Mouse (Mus musculus) forebrain, postnatal 0 days (tissue): ENCODE measurements around the gene Olfml2b. TPM values are rescaled to one million over a fixed set of nuclear protein-coding genes. Genes with fewer than 3 reads are reported as not detected.

ENCODE experiments used
- ATAC-seq: fragments of 200-750 bp; cut with Nextera tagmentation; 2 replicates; pipeline ENCODE4 v1.8.0; 2017; ENCODE audit warnings: mild to moderate bottlenecking, moderate library complexity
- DNase-seq: peaks from one replicate; pipeline ENCODE4 v3.0.0-alpha.2; 2015
- H3K27ac ChIP-seq: fragments of 300-500 bp; sonication (generic); 2 replicates; pipeline ENCODE4 v1.5.1; 2014; ENCODE audit warnings: low read depth, mild to moderate bottlenecking, antibody characterized with exemption, low read length, moderate library complexity, mixed read lengths
- H3K27me3 ChIP-seq: fragments of 300-500 bp; sonication (generic); 2 replicates; pipeline ENCODE4 v1.6.1; 2014; ENCODE audit warnings: mild to moderate bottlenecking, low read length, mixed read lengths; ENCODE audit not compliant: insufficient read depth
- H3K36me3 ChIP-seq: fragments of 300-500 bp; sonication (generic); 2 replicates; pipeline ENCODE4 v1.6.1; 2014; ENCODE audit warnings: mild to moderate bottlenecking, moderate library complexity; ENCODE audit not compliant: insufficient read depth
- H3K4me1 ChIP-seq: fragments of 300-500 bp; sonication (generic); 2 replicates; pipeline ENCODE4 v1.6.1; 2014; ENCODE audit warnings: antibody characterized with exemption; ENCODE audit not compliant: insufficient read depth
- H3K4me2 ChIP-seq: fragments of 300-500 bp; sonication (generic); 2 replicates; pipeline ENCODE4 v1.6.1; 2014; ENCODE audit warnings: low read depth, mild to moderate bottlenecking, moderate library complexity
- H3K4me3 ChIP-seq: fragments of 300-500 bp; sonication (generic); 2 replicates; pipeline ENCODE4 v1.5.1; 2014; ENCODE audit warnings: low read depth, low read length, mixed read lengths
- H3K9ac ChIP-seq: fragments of 300-500 bp; sonication (generic); 2 replicates; pipeline ENCODE4 v1.6.1; 2014; ENCODE audit warnings: mild to moderate bottlenecking
- H3K9me3 ChIP-seq: fragments of 300-500 bp; sonication (generic); 2 replicates; pipeline ENCODE4 v1.6.1; 2016; ENCODE audit warnings: low read length
- CTCF ChIP-seq: sonication (generic); IDR thresholded peaks from 2 replicates; pipeline ENCODE4 v1.5.1; 2016; ENCODE audit warnings: antibody characterized with exemption, control low read depth, low read depth
- WGBS: fragments of 180-500 bp; shearing (Covaris S2); extraction: QIAGEN DNeasy Blood & Tissue Kit; methylation state at CpG from one replicate; pipeline ENCODE4 v1.1.7; 2014; 5-methylcytosine and 5-hydroxymethylcytosine counted together
- polyA plus RNA-seq: library from polyadenylated mRNA; unstranded; fragments of >200 nt; fragmentation: Nextera tagmentation; extraction: Ambion mirVana; gene quantifications from 2 replicates; pipeline ENCODE4 v1.2.1, GENCODE M21; 2015
- total RNA-seq: library from RNA; depleted of rRNA; stranded (reverse); fragments of >200 nt; gene quantifications from 2 replicates; pipeline ENCODE4 v1.2.3, GENCODE M21; 2014

Olfml2b gene
- total and polyA plus RNA-seq, 2 experiments from 2014 or later = 7.9 to 13.1 TPM

- Histone ChIP-seq H3K9ac (no peak overlapping the region), H3K36me3 (no peaks in the 10 kb centered on the region), H3K27me3 (no peaks in the 10 kb centered on the region), H3K4me3 (no peak overlapping the region), H3K9me3 (no peaks in the 10 kb centered on the region), H3K4me2 (no peak overlapping the region), H3K4me1 (no peaks in the 10 kb centered on the region), H3K27ac (no peak overlapping the region)
- DNase-seq (no peak), ATAC-seq (no peak)
- TF ChIP-seq CTCF = no peak
- 84% methylated on average over 3 of the region's 3 CpGs for WGBS
Measured at GRCm38 (mm10) chr1:170610289-170610688, 34.0 kb upstream of the Olfml2b start.

DNA sequence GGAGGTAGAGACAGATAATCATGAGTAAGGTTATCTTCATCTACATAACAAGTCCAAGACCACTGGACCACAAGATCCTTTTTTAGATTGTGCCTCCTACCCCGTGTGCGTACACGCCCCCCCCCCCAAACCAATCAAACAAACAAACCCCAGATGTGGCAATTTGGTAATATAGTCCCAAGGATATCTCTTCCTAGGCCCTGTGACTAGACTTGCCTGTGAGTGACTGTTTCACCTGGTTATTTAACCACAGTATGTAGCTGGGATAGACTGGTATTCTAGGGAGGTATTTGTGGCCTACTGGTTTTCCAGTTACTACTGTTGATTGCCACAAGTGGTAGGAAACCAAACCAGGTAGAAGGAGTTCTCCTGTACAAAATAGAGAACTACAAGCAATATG is 33.6 kb upstream of the Olfml2b start:
- H3K27me3 ChIP-seq = no peaks in the 10 kb centered on the region
- no peak overlapping the region for H3K9ac ChIP-seq
- no peak for DNase-seq
- no peaks in the 10 kb centered on the region for H3K4me1 ChIP-seq
- H3K27ac ChIP-seq = no peak overlapping the region
- TF ChIP-seq CTCF = no peak
- no peaks in the 10 kb centered on the region for H3K36me3 ChIP-seq
- 97% methylated on average over 3 of the region's 3 CpGs for WGBS
- no peak overlapping the region for H3K4me2 ChIP-seq
- H3K9me3 ChIP-seq = no peaks in the 10 kb centered on the region
- H3K4me3 ChIP-seq = no peak overlapping the region
- ATAC-seq = no peak

DNA sequence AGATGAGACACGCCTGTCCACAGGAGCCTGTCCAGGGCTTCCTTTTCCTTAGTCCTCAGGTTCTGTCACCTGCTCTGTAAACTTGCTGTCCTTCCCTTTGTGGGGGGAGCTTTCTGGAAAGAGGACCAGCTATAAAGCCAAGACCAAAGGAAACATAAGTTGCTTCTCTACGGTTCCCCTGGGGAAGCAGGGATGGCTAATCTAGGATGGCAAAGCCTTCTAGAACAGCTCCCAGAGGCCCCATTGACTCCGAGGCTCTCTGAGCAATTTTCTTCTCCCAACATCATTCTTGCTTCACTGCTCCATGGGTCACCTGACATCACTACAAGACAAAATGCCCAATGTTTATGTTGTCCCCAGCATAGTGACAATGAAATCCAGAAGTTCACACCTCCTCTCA is 32.7 kb upstream of the Olfml2b start:
- H3K27ac ChIP-seq = no peak overlapping the region
- no peak overlapping the region for H3K9ac ChIP-seq
- 91% methylated on average over 3 of the region's 3 CpGs for WGBS
- H3K4me1 ChIP-seq = no peaks in the 10 kb centered on the region
- no peaks in the 10 kb centered on the region for H3K27me3 ChIP-seq
- no peak for DNase-seq
- TF ChIP-seq CTCF = no peak
- H3K4me2 ChIP-seq = no peak overlapping the region
- no peaks in the 10 kb centered on the region for H3K9me3 ChIP-seq
- no peaks in the 10 kb centered on the region for H3K36me3 ChIP-seq
- H3K4me3 ChIP-seq = no peak overlapping the region
- no peak for ATAC-seq

DNA sequence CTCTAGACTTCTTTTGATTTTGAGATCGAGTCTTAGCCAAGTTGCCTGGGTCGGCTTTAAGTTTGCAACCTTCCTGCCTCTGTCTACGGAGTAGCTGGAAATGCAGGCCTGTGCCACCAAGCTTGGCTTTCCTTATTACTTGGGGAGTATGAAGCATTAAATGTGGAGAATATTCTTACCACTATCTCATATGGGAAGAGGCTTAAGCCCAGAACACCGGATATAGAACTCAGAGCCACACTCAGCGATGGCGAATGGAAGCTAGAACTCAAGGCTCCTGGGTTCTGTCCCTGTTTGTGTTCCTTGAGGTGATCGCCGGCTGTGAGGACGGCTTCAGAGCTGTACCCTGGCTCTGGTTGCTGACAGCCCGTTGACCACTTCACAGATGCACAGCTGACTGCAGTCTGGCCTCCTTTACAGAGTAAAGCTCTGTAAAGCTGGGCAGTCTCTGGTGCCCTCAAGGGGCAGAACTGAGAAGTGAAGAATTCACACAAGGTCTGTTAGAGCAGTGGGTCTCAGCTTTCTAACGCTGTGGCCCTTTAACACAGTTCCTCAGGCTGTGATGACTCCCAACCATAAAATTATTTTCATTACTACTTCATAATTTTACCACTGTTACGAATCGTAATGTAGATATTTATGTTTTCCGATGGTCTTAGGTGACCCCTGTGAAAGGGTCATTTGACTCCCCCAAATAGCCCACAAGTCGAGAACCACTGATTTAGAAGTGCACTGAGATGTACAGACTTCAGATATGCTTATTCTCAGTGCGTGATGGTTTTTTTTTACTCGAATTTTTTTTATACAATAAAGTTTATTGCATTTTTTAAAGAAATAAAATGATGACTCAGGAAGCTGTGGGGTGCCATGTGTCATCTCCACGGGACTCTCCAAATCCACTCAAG is 31.1 kb upstream of the Olfml2b start:
- Histone ChIP-seq H3K9me3 (no peaks in the 10 kb centered on the region), H3K27me3 (no peaks in the 10 kb centered on the region), H3K4me1 (no peaks in the 10 kb centered on the region), H3K9ac (no peak overlapping the region), H3K4me3 (no peak overlapping the region), H3K36me3 (no peaks in the 10 kb centered on the region), H3K27ac (no peak overlapping the region), H3K4me2 (no peak overlapping the region)
- peak; percentile 96 for TF ChIP-seq CTCF
- DNase-seq (peak; percentile 85), ATAC-seq (peak; percentile 99)
- WGBS = 58% methylated on average over 18 of the region's 18 CpGs

DNA sequence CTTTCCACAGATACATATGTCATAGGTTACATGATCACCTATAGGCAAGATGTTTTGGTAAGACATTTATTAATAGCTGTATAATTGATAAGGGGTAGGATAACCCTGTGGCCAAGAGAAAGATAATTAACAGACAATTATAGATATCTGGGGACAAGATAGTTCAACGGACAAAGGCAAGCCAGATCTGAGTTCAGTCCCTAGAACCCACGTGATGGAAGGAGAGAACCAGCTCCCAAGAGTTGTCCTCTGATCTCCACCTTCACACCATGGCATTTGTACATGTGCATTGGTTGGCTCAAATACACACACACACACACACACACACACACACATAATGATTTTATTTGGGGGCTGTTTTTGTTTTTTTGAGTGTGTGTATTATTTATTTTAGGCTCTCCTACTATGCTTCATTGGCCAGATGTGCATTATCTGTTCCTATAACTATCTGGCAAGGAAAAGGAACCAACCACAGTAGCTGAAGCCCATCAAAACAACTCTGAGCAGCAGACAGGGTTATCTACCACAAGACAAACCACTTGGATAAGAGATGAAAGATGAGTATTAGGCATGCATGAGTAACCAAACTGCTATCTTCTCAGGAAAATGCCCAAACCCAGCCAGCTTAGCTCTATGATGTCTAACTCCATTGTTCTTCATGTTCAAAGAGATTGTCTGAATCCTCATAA is 24.5 kb upstream of the Olfml2b start:
- Histone ChIP-seq H3K4me3 (no peak overlapping the region), H3K27me3 (no peaks in the 10 kb centered on the region), H3K9me3 (peaks cover 4% of the 10 kb centered on the region; the same call in 1 of the 2 replicates), H3K27ac (no peak overlapping the region), H3K4me1 (no peaks in the 10 kb centered on the region), H3K4me2 (no peak overlapping the region), H3K9ac (no peak overlapping the region), H3K36me3 (no peaks in the 10 kb centered on the region)
- 81% methylated on average over 2 of the region's 2 CpGs for WGBS
- no peak for ATAC-seq
- no peak for DNase-seq
- no peak for TF ChIP-seq CTCF

DNA sequence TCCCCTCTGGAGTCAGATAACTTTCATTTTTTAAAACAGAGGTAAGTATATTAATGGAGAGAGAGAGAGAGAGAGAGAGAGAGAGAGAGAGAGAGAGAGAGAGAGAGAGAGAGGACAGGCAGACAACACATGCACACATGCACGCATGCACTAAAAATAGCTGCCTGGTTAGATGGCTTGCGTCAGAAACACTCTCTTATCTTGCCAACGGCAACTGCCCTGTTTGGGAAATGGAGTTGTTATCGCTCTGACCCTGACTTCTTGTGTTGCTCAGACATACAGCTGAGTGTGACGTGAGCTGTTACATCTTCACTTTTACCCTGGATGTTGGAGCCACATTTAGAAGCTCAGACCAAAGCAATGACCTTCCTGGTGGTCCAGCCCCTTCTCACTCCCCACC is 21.4 kb upstream of the Olfml2b start:
- H3K4me3 ChIP-seq = no peak overlapping the region

GRCm38 (mm10) chr1:170623432-170623831 is 20.9 kb upstream of the Olfml2b start:
- no peaks in the 10 kb centered on the region for H3K27me3 ChIP-seq
- no peak overlapping the region for H3K4me2 ChIP-seq
- no peaks in the 10 kb centered on the region for H3K4me1 ChIP-seq
- DNase-seq (no peak), ATAC-seq (no peak)
- H3K4me3 ChIP-seq = no peak overlapping the region
- H3K9ac ChIP-seq = no peak overlapping the region
- WGBS = 97% methylated on average over 1 of the region's 1 CpGs
- H3K27ac ChIP-seq = no peak overlapping the region
- peaks cover 4% of the 10 kb centered on the region; the same call in 1 of the 2 replicates for H3K9me3 ChIP-seq
- TF ChIP-seq CTCF = no peak
- H3K36me3 ChIP-seq = no peaks in the 10 kb centered on the region

More for the DNA sequence above, 21.4 kb upstream of the Olfml2b start:
- TF ChIP-seq CTCF = no peak
- Histone ChIP-seq H3K27ac (no peak overlapping the region), H3K4me1 (no peaks in the 10 kb centered on the region), H3K4me2 (no peak overlapping the region), H3K9me3 (peaks cover 4% of the 10 kb centered on the region; the same call in 1 of the 2 replicates), H3K9ac (no peak overlapping the region), H3K36me3 (no peaks in the 10 kb centered on the region), H3K27me3 (no peaks in the 10 kb centered on the region)
- WGBS = 74% methylated on average over 5 of the region's 5 CpGs
- DNase-seq (no peak), ATAC-seq (no peak)
